Mouse (Mus musculus): Measurements from ENCODE around the gene Gm7929. TPM values are rescaled to one million over a fixed set of nuclear protein-coding genes. Genes with fewer than 3 reads are reported as not detected.
"Not testable (repeated sequence)": the region's sequence is repeated elsewhere in the genome, so short reads cannot be mapped to it uniquely, and the experiment has no call there.

Gene Gm7929
- polyA plus RNA-seq (2012; rRNA removed): not detected in 2 replicates

- H3K4me3 ChIP-seq (replicated peaks; ENCODE audit: insufficient read depth, low read depth, low read length); H3K4me1 ChIP-seq (ENCODE audit: control insufficient read depth, insufficient read depth, low read length); H3K27ac ChIP-seq (ENCODE audit: insufficient read depth, low read length); DNase-seq; H3K27me3 ChIP-seq (ENCODE audit: control insufficient read depth, insufficient read depth, low read length): not testable (repeated sequence)
- 93% methylated on average over 1 of the region's 1 CpGs for WGBS
These were observed at the start of gene Gm7929 for GRCm38 (mm10) chr14:41750514-41750913. Gene Gm7929 (minus strand): TSS chr14:41750614.

GRCm38 (mm10) chr14:41772341-41772740 is 21.9 kb upstream of the Gm7929 start, which contains the start of gene Gm47189:
Gene Gm47189 (minus strand): TSS chr14:41772441.
- not testable (repeated sequence) for H3K4me1 ChIP-seq (ENCODE audit: control insufficient read depth, insufficient read depth, low read length); H3K27ac ChIP-seq (ENCODE audit: insufficient read depth, low read length); H3K4me3 ChIP-seq (replicated peaks; ENCODE audit: insufficient read depth, low read depth, low read length); DNase-seq; H3K27me3 ChIP-seq (ENCODE audit: control insufficient read depth, insufficient read depth, low read length)

- 83% methylated on average over 3 of the region's 3 CpGs for WGBS
- not testable (repeated sequence) for H3K27me3 ChIP-seq (ENCODE audit: control insufficient read depth, insufficient read depth, low read length); H3K4me3 ChIP-seq (replicated peaks; ENCODE audit: insufficient read depth, low read depth, low read length); H3K27ac ChIP-seq (ENCODE audit: insufficient read depth, low read length); H3K4me1 ChIP-seq (ENCODE audit: control insufficient read depth, insufficient read depth, low read length)
- DNase-seq: peak; percentile 1
These were observed 5.5 kb upstream of the Gm7929 start for GRCm38 (mm10) chr14:41755931-41756330.

- H3K27me3 ChIP-seq (ENCODE audit: control insufficient read depth, insufficient read depth, low read length); H3K4me1 ChIP-seq (ENCODE audit: control insufficient read depth, insufficient read depth, low read length); DNase-seq; H3K27ac ChIP-seq (ENCODE audit: insufficient read depth, low read length); H3K4me3 ChIP-seq (replicated peaks; ENCODE audit: insufficient read depth, low read depth, low read length): not testable (repeated sequence)
- WGBS: 74% methylated on average over 17 of the region's 17 CpGs
These were observed 27.0 kb downstream of the Gm7929 start for GRCm38 (mm10) chr14:41723437-41723836.

- 83% methylated on average over 1 of the region's 1 CpGs for WGBS
- H3K4me1 ChIP-seq (ENCODE audit: control insufficient read depth, insufficient read depth, low read length); H3K27ac ChIP-seq (ENCODE audit: insufficient read depth, low read length); H3K4me3 ChIP-seq (replicated peaks; ENCODE audit: insufficient read depth, low read depth, low read length); H3K27me3 ChIP-seq (ENCODE audit: control insufficient read depth, insufficient read depth, low read length); DNase-seq: not testable (repeated sequence)
These were observed 33.2 kb downstream of the Gm7929 start for GRCm38 (mm10) chr14:41717180-41717579.

- WGBS: no CpG with 5 or more reads among the region's 3 CpGs
- H3K27me3 ChIP-seq (ENCODE audit: control insufficient read depth, insufficient read depth, low read length); H3K4me1 ChIP-seq (ENCODE audit: control insufficient read depth, insufficient read depth, low read length); H3K4me3 ChIP-seq (replicated peaks; ENCODE audit: insufficient read depth, low read depth, low read length); DNase-seq; H3K27ac ChIP-seq (ENCODE audit: insufficient read depth, low read length): not testable (repeated sequence)
These were observed 48.6 kb downstream of the Gm7929 start, which contains the start of gene Gm8068 for GRCm38 (mm10) chr14:41701785-41702184. Gene Gm8068 (minus strand): TSS chr14:41701885.

Other genes starting within 250 kb of the Gm7929 start
- not detected in 2 replicates for gene Gm7970, start 195.0 kb downstream of the Gm7929 start, polyA plus RNA-seq (2012; rRNA removed)
- gene 1700049E17Rik2, start 177.4 kb downstream of the Gm7929 start, polyA plus RNA-seq (2012; rRNA removed): not detected in 2 replicates
- not detected in 2 replicates for gene Gm3072, start 126.0 kb downstream of the Gm7929 start, polyA plus RNA-seq (2012; rRNA removed)
- gene Gm3676, start 104.1 kb downstream of the Gm7929 start, polyA plus RNA-seq (2012; rRNA removed): not detected in 2 replicates
- not detected in 2 replicates for gene Gm8068, start 48.7 kb downstream of the Gm7929 start, polyA plus RNA-seq (2012; rRNA removed)
- gene Gm47189, start 21.8 kb upstream of the Gm7929 start, polyA plus RNA-seq (2012; rRNA removed): not detected in 2 replicates
- not detected in 2 replicates for gene Gm7980, start 156.7 kb upstream of the Gm7929 start, polyA plus RNA-seq (2012; rRNA removed)
- not detected in 2 replicates for gene 1700049E17Rik1, start 174.3 kb upstream of the Gm7929 start, polyA plus RNA-seq (2012; rRNA removed)
- not detected in 2 replicates for gene 1700024B05Rik, start 193.4 kb upstream of the Gm7929 start, polyA plus RNA-seq (2012; rRNA removed)
- gene Gm6401, start 217.3 kb upstream of the Gm7929 start, polyA plus RNA-seq (2012; rRNA removed): not detected in 2 replicates
- gene Gm3543, start 232.7 kb upstream of the Gm7929 start, polyA plus RNA-seq (2012; rRNA removed): not detected in 2 replicates